ENCODE assay signal across 27 mouse cellular contexts in the genomic region with DNA sequence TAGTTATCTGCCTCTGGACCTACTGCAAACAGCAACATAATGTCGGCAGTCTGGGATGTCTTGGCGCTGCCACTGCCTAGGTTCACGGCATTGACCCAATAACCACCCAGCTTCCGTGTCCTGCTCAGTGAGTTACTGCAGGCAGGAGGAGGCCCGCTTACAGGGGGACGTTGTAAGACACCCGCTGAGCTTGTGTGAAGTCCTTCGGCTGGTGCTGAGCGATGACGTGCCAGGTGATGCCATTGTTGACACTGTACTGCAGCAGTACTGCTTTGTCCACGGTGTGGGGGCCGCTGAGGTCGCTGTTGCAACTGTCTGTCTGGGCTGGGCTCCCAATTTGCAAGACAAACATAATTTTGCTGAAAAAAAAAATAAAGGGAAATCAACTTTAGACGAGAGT. TPM values are rescaled to one million over a fixed set of nuclear protein-coding genes. Genes with fewer than 3 reads are reported as not detected.
A peak's percentile ranks its signal among the peaks of the same experiment; 100 is the strongest.
DNase-seq lines count a peak whose midpoint lies in the region; ATAC-seq lines count a peak whose summit lies in the region.
"Had no signal": no experiment of that assay in that cellular context is flagged by ENCODE, and none has a peak within 500 bp of the region (broad histone marks: within the 10 kb centered on the region; RNA-seq: fewer than 3 reads in every experiment).

No protein-coding gene starts in this region.

- no peaks in the 10 kb centered on the region for H3K36me3 ChIP-seq in heart, embryonic 14.5 days (ENCODE audit: control insufficient read depth, insufficient read depth, low read length)
- no peaks in the 10 kb centered on the region for H3K36me3 ChIP-seq in lung, embryonic 16.5 days (ENCODE audit: control insufficient read depth, insufficient read depth, low read length)
- H3K36me3 ChIP-seq: limb, embryonic 10.5 days; midbrain, embryonic 12.5 days; neural tube, embryonic 15.5 days had no signal

- 40% methylated on average over 14 of the region's 14 CpGs for WGBS in heart, embryonic 14.5 days
- WGBS in lung, embryonic 16.5 days: 37% methylated on average over 14 of the region's 14 CpGs

- DNase-seq in adrenal gland, postnatal 14 days: peak; percentile 52
- DNase-seq in adrenal gland, postnatal 4 days (ENCODE audit: low spot score in 2 of 2): no peak
- DNase-seq in heart, adult 8-10 months (ENCODE audit: low spot score): no peak
- DNase-seq in lung, adult 18-20 months: no peak
- DNase-seq in heart, postnatal 4 days: peak; percentile 13
- no peak for DNase-seq in layer of hippocampus, adult 8-10 months (ENCODE audit: low spot score in 2 of 2)
- DNase-seq: cerebellum, adult 8-10 months; kidney, adult 9 months; kidney, postnatal 14 days; liver; right cerebral cortex, postnatal 14 days; thymus, adult 2 months had no signal

- no peaks in the 10 kb centered on the region for H3K27me3 ChIP-seq in heart, embryonic 14.5 days (ENCODE audit: control insufficient read depth, insufficient read depth, low read length)
- H3K27me3 ChIP-seq in lung, embryonic 16.5 days (ENCODE audit: control insufficient read depth, insufficient read depth, low read depth, low read length): no peaks in the 10 kb centered on the region
- H3K27me3 ChIP-seq: forebrain, embryonic 13.5 days; midbrain, embryonic 12.5 days; neural tube, embryonic 15.5 days had no signal

- no peak overlapping the region for H3K27ac ChIP-seq in heart, embryonic 14.5 days (replicated peaks in 1 of 2; ENCODE audit: control insufficient read depth in 1 of 2, insufficient read depth in 1 of 2, low read depth in 2 of 2, low read length in 2 of 2)
- H3K27ac ChIP-seq in lung, embryonic 16.5 days (ENCODE audit: low read length): no peak overlapping the region
- H3K27ac ChIP-seq: forebrain, embryonic 13.5 days; hindbrain, postnatal 0 days; limb, embryonic 10.5 days; midbrain, embryonic 12.5 days; neural tube, embryonic 15.5 days; stomach, postnatal 0 days had no signal

- H3K4me1 ChIP-seq in heart, embryonic 14.5 days (ENCODE audit: control insufficient read depth in 2 of 2, insufficient read depth in 2 of 2, low read length in 2 of 2): peaks cover 2 to 9% of the 10 kb centered on the region in 2 experiments; a peak in 3 of 4 replicates
- no peaks in the 10 kb centered on the region for H3K4me1 ChIP-seq in lung, embryonic 16.5 days (replicated peaks; ENCODE audit: control insufficient read depth, insufficient read depth, low read length)
- H3K4me1 ChIP-seq: forebrain, embryonic 13.5 days; midbrain, embryonic 12.5 days; neural tube, embryonic 15.5 days had no signal

- ATAC-seq in heart, embryonic 14.5 days (ENCODE audit: insufficient number of reproducible peaks, insufficient read depth, low FRiP score, low read depth): 0 out of 2 replicates have a peak, but pooled peaks have one; percentile 56
- peak; percentile 80 for ATAC-seq in lung, embryonic 16.5 days (ENCODE audit: low read depth)
- ATAC-seq: CD4-positive, CD25-positive, alpha-beta regulatory T cell, adult 4 months; forebrain, embryonic 13.5 days; hindbrain, postnatal 0 days; intestine, embryonic 16.5 days had no signal

- no peaks in the 10 kb centered on the region for H3K9me3 ChIP-seq in heart, embryonic 14.5 days (ENCODE audit: control insufficient read depth, low read length)
- H3K9me3 ChIP-seq in lung, embryonic 16.5 days (ENCODE audit: control insufficient read depth, low read length): no peaks in the 10 kb centered on the region
- H3K9me3 ChIP-seq: forebrain, embryonic 13.5 days; limb, embryonic 10.5 days; midbrain, embryonic 12.5 days; neural tube, embryonic 15.5 days had no signal

- H3K4me2 ChIP-seq in heart, embryonic 14.5 days (ENCODE audit: low read length): peak overlapping the region; percentile 24; the same call in 1 of the 2 replicates
- H3K4me2 ChIP-seq in lung, embryonic 16.5 days (ENCODE audit: low read depth, low read length): no peak overlapping the region
- H3K4me2 ChIP-seq: forebrain, embryonic 13.5 days; midbrain, embryonic 12.5 days; neural tube, embryonic 15.5 days had no signal

- no peak overlapping the region for H3K4me3 ChIP-seq in heart, embryonic 14.5 days (ENCODE audit: control insufficient read depth in 1 of 2, insufficient read depth in 1 of 2, low read depth in 1 of 2, low read length in 2 of 2)
- no peak overlapping the region for H3K4me3 ChIP-seq in lung, embryonic 16.5 days (ENCODE audit: low read length)
- H3K4me3 ChIP-seq: forebrain, embryonic 13.5 days; limb, embryonic 10.5 days; midbrain, embryonic 12.5 days; neural tube, embryonic 15.5 days had no signal

- no peak overlapping the region for H3K9ac ChIP-seq in heart, embryonic 14.5 days (ENCODE audit: low read length)
- H3K9ac ChIP-seq in lung, embryonic 16.5 days (ENCODE audit: low read length): no peak overlapping the region
- H3K9ac ChIP-seq: forebrain, embryonic 13.5 days; midbrain, embryonic 12.5 days; neural tube, embryonic 15.5 days had no signal

RNA-seq across cellular contexts. Expression of a gene that starts 31.2 kb away (rescaled TPM):
- total RNA-seq in adrenal gland, postnatal 14 days (2021): not detected in 2 replicates
- under 1 TPM; 0.14 to 0.23 TPM for total RNA-seq in adrenal gland, postnatal 4 days (2021)
- not detected in 2 replicates for polyA plus RNA-seq in heart, embryonic 14.5 days (2014; fragmentation: Nextera tagmentation; extraction: Ambion mirVana)
- total RNA-seq in heart, adult 8-10 months (2022): not detected
- polyA plus RNA-seq in lung, embryonic 16.5 days (2015; fragmentation: Nextera tagmentation; extraction: Ambion mirVana): 0.14 TPM in 1 of 2 replicates, not detected in the other
- total RNA-seq in heart, postnatal 4 days (2021): not detected
- total RNA-seq in layer of hippocampus, adult 8-10 months (2022): under 1 TPM in 1 of 4 experiments, not detected in 3; 0.21 TPM
- total RNA-seq: gastrocnemius, adult 18-20 months; gastrocnemius, postnatal 4 days; layer of hippocampus, postnatal 25 days had no signal
- polyA plus RNA-seq: CD4-positive, CD25-positive, alpha-beta regulatory T cell, adult 4 months; embryonic facial prominence, embryonic 14.5 days; hindbrain, embryonic 11.5 days; stomach, postnatal 0 days; thymus, adult 2 months had no signal

Comparison
In these comparisons a context has a peak if more than half of its experiments do, and no peak if none do; other contexts are left out.
1. DNase-seq: peak in adrenal gland, postnatal 14 days (single experiment) and heart, postnatal 4 days (single experiment); none in adrenal gland, postnatal 4 days (0 of 2), heart, adult 8-10 months (single experiment), lung, adult 18-20 months (0 of 2) and layer of hippocampus, adult 8-10 months (0 of 2).